34 mouse cellular contexts compared by ENCODE assay signal in genomic region chr11:3544409-3544808, GRCm38 (mm10). TPM values are rescaled to one million over a fixed set of nuclear protein-coding genes. Genes with fewer than 3 reads are reported as not detected.
DNase-seq lines count a peak whose midpoint lies in the region; ATAC-seq and TF ChIP-seq lines count a peak whose summit lies in the region.
"Had no signal": no experiment of that assay in that cellular context is flagged by ENCODE, and none has a peak within 500 bp of the region (broad histone marks: within the 10 kb centered on the region; RNA-seq: fewer than 3 reads in every experiment).

No protein-coding gene starts in this region.

- no peak overlapping the region for H3K27ac ChIP-seq in kidney, postnatal 0 days
- no peak overlapping the region for H3K27ac ChIP-seq in liver, postnatal 0 days (ENCODE audit: low read depth)
- no peak overlapping the region for H3K27ac ChIP-seq in liver, embryonic 11.5 days (ENCODE audit: low read depth, low read length)
- no peak overlapping the region for H3K27ac ChIP-seq in ES-E14 (ENCODE audit: insufficient read depth, low read depth, low read length, poor library complexity, severe bottlenecking)
- H3K27ac ChIP-seq in forebrain, embryonic 11.5 days (ENCODE audit: low read depth, low read length), result no peak overlapping the region
- H3K27ac ChIP-seq: embryonic facial prominence, embryonic 13.5 days; forebrain, embryonic 10.5 days; hindbrain, embryonic 12.5 days; hindbrain, postnatal 0 days; kidney, embryonic 15.5 days; liver, embryonic 13.5 days; macrophage; midbrain, embryonic 13.5 days; neural tube, embryonic 15.5 days had no signal

- peaks cover 2% of the 10 kb centered on the region; the same call in 1 of the 2 replicates for H3K4me1 ChIP-seq in kidney, postnatal 0 days (replicated peaks; ENCODE audit: insufficient read depth, low read length)
- peaks cover 11% of the 10 kb centered on the region for H3K4me1 ChIP-seq in liver, postnatal 0 days (ENCODE audit: insufficient read depth)
- H3K4me1 ChIP-seq in liver, embryonic 11.5 days (replicated peaks; ENCODE audit: control insufficient read depth, insufficient read depth, low read length), result no peaks in the 10 kb centered on the region
- peaks cover 93% of the 10 kb centered on the region for H3K4me1 ChIP-seq in E14TG2a.4 (replicated peaks; ENCODE audit: low read depth, low read length)
- peaks cover 12 to 39% of the 10 kb centered on the region in 2 experiments for H3K4me1 ChIP-seq in ES-E14 (ENCODE audit: control insufficient read depth in 2 of 2, insufficient read depth in 2 of 2, low read length in 2 of 2, poor library complexity in 1 of 2)
- H3K4me1 ChIP-seq in forebrain, embryonic 11.5 days (replicated peaks; ENCODE audit: control insufficient read depth, insufficient read depth, low read length), result peaks cover 3% of the 10 kb centered on the region; the same call in 1 of the 2 replicates

- TF ChIP-seq EP300 in liver, postnatal 0 days (IDR thresholded peaks at IDR 0.05; ENCODE audit: low read depth), result no peak

- H3K9me3 ChIP-seq in kidney, postnatal 0 days (replicated peaks; ENCODE audit: low read length), result no peaks in the 10 kb centered on the region
- H3K9me3 ChIP-seq in liver, postnatal 0 days (ENCODE audit: low read length), result peaks cover 4% of the 10 kb centered on the region
- no peaks in the 10 kb centered on the region for H3K9me3 ChIP-seq in liver, embryonic 11.5 days (ENCODE audit: control insufficient read depth, low read length)
- H3K9me3 ChIP-seq in E14TG2a.4 (ENCODE audit: low read length) (peaks cover 6% of the 10 kb centered on the region), ES-E14 (ENCODE audit: control insufficient read depth, insufficient read depth, low read depth, low read length) (no peaks in the 10 kb centered on the region)
- H3K9me3 ChIP-seq in forebrain, embryonic 11.5 days (ENCODE audit: control insufficient read depth, low read length), result peaks cover 4% of the 10 kb centered on the region; the same call in 1 of the 2 replicates
- H3K9me3 ChIP-seq: embryonic facial prominence, embryonic 13.5 days; midbrain, embryonic 13.5 days; neural tube, embryonic 15.5 days had no signal

- no peak for ATAC-seq in kidney, postnatal 0 days (replicated peaks; ENCODE audit: low FRiP score, low read depth)
- no peak for ATAC-seq in liver, postnatal 0 days
- ATAC-seq in liver, embryonic 11.5 days (replicated peaks; ENCODE audit: low FRiP score), result no peak
- no peak for ATAC-seq in forebrain, embryonic 11.5 days (replicated peaks; ENCODE audit: low FRiP score)
- ATAC-seq: CD4-positive, CD25-positive, alpha-beta regulatory T cell, adult 4 months; forebrain, embryonic 16.5 days; hindbrain, postnatal 0 days; midbrain, embryonic 13.5 days; Patski had no signal

- TF ChIP-seq CTCF in kidney, postnatal 0 days (IDR thresholded peaks at IDR 0.05; ENCODE audit: low read depth), result peak; percentile 38
- TF ChIP-seq CTCF in liver, postnatal 0 days (IDR thresholded peaks at IDR 0.05; ENCODE audit: low read depth), result peak; percentile 39
- peak; percentile 67 for TF ChIP-seq CTCF in E14TG2a.4 (conservative IDR thresholded peaks at IDR 0.05; ENCODE audit: low read length)

- no peak for DNase-seq in kidney, postnatal 0 days (ENCODE audit: low spot score)
- DNase-seq in kidney, adult 9 months, result no peak
- DNase-seq in liver, postnatal 0 days, result no peak
- no peak for DNase-seq in liver, embryonic 11.5 days (ENCODE audit: low spot score)
- DNase-seq in ES-E14 (ENCODE audit: low read depth, low spot score), result no peak
- no peak for DNase-seq in forebrain, embryonic 11.5 days (ENCODE audit: low spot score)
- DNase-seq in frontal cortex, postnatal 25 days (ENCODE audit: low spot score in 2 of 2), result no peak
- DNase-seq: adrenal gland, postnatal 25 days; cerebellum, adult 11-12 months; gastrocnemius, postnatal 14 days; kidney, adult 11 months; kidney, postnatal 36 days; liver, embryonic 13.5 days; right cerebral cortex, postnatal 25 days; spleen, adult 18-20 months; thymus, postnatal 4 days had no signal

- WGBS in kidney, postnatal 0 days, result 94% methylated on average over 5 of the region's 5 CpGs
- WGBS in liver, postnatal 0 days (ENCODE audit: insufficient replicate concordance), result 90% methylated on average over 5 of the region's 5 CpGs
- WGBS in liver, embryonic 11.5 days, result 92% methylated on average over 5 of the region's 5 CpGs
- 95% methylated on average over 5 of the region's 5 CpGs for WGBS in forebrain, embryonic 11.5 days

- H3K9ac ChIP-seq in kidney, postnatal 0 days (ENCODE audit: low read depth, low read length), result no peak overlapping the region
- no peak overlapping the region for H3K9ac ChIP-seq in liver, postnatal 0 days (replicated peaks)
- no peak overlapping the region for H3K9ac ChIP-seq in liver, embryonic 11.5 days (ENCODE audit: low read depth, low read length)
- H3K9ac ChIP-seq in ES-E14 (ENCODE audit: insufficient read depth, low read depth, low read length, poor library complexity, severe bottlenecking), result no peak overlapping the region
- no peak overlapping the region for H3K9ac ChIP-seq in forebrain, embryonic 11.5 days (ENCODE audit: low read length)
- H3K9ac ChIP-seq: embryonic facial prominence, embryonic 13.5 days; hindbrain, embryonic 12.5 days; kidney, embryonic 15.5 days; liver, embryonic 13.5 days; midbrain, embryonic 13.5 days; neural tube, embryonic 15.5 days had no signal

- H3K36me3 ChIP-seq in kidney, postnatal 0 days (ENCODE audit: insufficient read depth, low read length), result no peaks in the 10 kb centered on the region
- no peaks in the 10 kb centered on the region for H3K36me3 ChIP-seq in liver, postnatal 0 days (replicated peaks; ENCODE audit: insufficient read depth, low read length)
- H3K36me3 ChIP-seq in liver, embryonic 11.5 days (ENCODE audit: control insufficient read depth, insufficient read depth, low read length), result no peaks in the 10 kb centered on the region
- H3K36me3 ChIP-seq in E14TG2a.4 (ENCODE audit: insufficient read depth, low read length) (no peaks in the 10 kb centered on the region), ES-E14 (ENCODE audit: control insufficient read depth, insufficient read depth, low read length, poor library complexity, severe bottlenecking) (no peaks in the 10 kb centered on the region)
- no peaks in the 10 kb centered on the region for H3K36me3 ChIP-seq in forebrain, embryonic 11.5 days (ENCODE audit: control insufficient read depth, insufficient read depth, low read length)
- H3K36me3 ChIP-seq: embryonic facial prominence, embryonic 13.5 days; forebrain, embryonic 10.5 days; G1E; hindbrain, embryonic 12.5 days; kidney, embryonic 15.5 days; liver, embryonic 13.5 days; midbrain, embryonic 13.5 days; neural tube, embryonic 15.5 days had no signal

- no peak overlapping the region for H3K4me2 ChIP-seq in kidney, postnatal 0 days (ENCODE audit: low read length)
- H3K4me2 ChIP-seq in liver, postnatal 0 days (ENCODE audit: low read depth, low read length), result no peak overlapping the region
- H3K4me2 ChIP-seq in liver, embryonic 11.5 days, result no peak overlapping the region
- no peak overlapping the region for H3K4me2 ChIP-seq in forebrain, embryonic 11.5 days (ENCODE audit: low read depth, low read length, severe bottlenecking)
- H3K4me2 ChIP-seq: embryonic facial prominence, embryonic 13.5 days; heart, embryonic 11.5 days; hindbrain, embryonic 12.5 days; kidney, embryonic 15.5 days; liver, embryonic 13.5 days; midbrain, embryonic 13.5 days; neural tube, embryonic 15.5 days had no signal

- no peak overlapping the region for H3K4me3 ChIP-seq in kidney, postnatal 0 days (replicated peaks; ENCODE audit: low read depth, low read length)
- H3K4me3 ChIP-seq in liver, postnatal 0 days (ENCODE audit: low read depth, low read length), result no peak overlapping the region
- H3K4me3 ChIP-seq in liver, embryonic 11.5 days (ENCODE audit: low read depth, low read length), result no peak overlapping the region
- H3K4me3 ChIP-seq in E14TG2a.4 (replicated peaks; ENCODE audit: low read length) (no peak overlapping the region), ES-E14 (ENCODE audit: insufficient read depth in 1 of 2, low read depth in 1 of 2, low read length in 2 of 2, poor library complexity in 1 of 2, severe bottlenecking in 1 of 2) (no peak overlapping the region)
- no peak overlapping the region for H3K4me3 ChIP-seq in forebrain, embryonic 11.5 days (ENCODE audit: low read depth, low read length)
- H3K4me3 ChIP-seq: embryonic facial prominence, embryonic 13.5 days; forebrain, embryonic 10.5 days; hindbrain, embryonic 12.5 days; kidney, embryonic 15.5 days; liver, embryonic 13.5 days; midbrain, embryonic 13.5 days; neural tube, embryonic 15.5 days had no signal

- in situ Hi-C loops in ES-E14 (cut with MboI; ENCODE audit: low sequenced_read_pairs in 2 of 2, unreplicated experiment in 2 of 2), result no loop called here

- no peaks in the 10 kb centered on the region for H3K27me3 ChIP-seq in kidney, postnatal 0 days (ENCODE audit: insufficient read depth, low read length)
- H3K27me3 ChIP-seq in liver, postnatal 0 days (ENCODE audit: insufficient read depth, low read length), result no peaks in the 10 kb centered on the region
- H3K27me3 ChIP-seq in liver, embryonic 11.5 days (replicated peaks; ENCODE audit: control insufficient read depth, insufficient read depth, low read length), result no peaks in the 10 kb centered on the region
- H3K27me3 ChIP-seq in E14TG2a.4 (ENCODE audit: insufficient read depth, low read length), result peaks cover 7% of the 10 kb centered on the region; the same call in 1 of the 2 replicates
- H3K27me3 ChIP-seq in forebrain, embryonic 11.5 days (ENCODE audit: control insufficient read depth, insufficient read depth, low read length), result no peaks in the 10 kb centered on the region
- H3K27me3 ChIP-seq: embryonic facial prominence, embryonic 13.5 days; hindbrain, embryonic 12.5 days; kidney, embryonic 15.5 days; liver, embryonic 13.5 days; midbrain, embryonic 13.5 days; neural tube, embryonic 15.5 days; Patski had no signal

RNA-seq across cellular contexts. Expression of gene Smtn, which starts 4.0 kb away (rescaled TPM):
- polyA plus RNA-seq in kidney, postnatal 0 days (2015; fragmentation: Nextera tagmentation; extraction: Ambion mirVana), result 86.4 and 94.3 TPM in 2 replicates
- 8.4 and 8.9 TPM in 2 replicates for polyA plus RNA-seq in liver, postnatal 0 days (2015; fragmentation: Nextera tagmentation; extraction: Ambion mirVana)
- 27.0 and 29.3 TPM in 2 replicates for polyA plus RNA-seq in liver, embryonic 11.5 days (2014; fragmentation: Nextera tagmentation; extraction: Ambion mirVana)
- 17.3 and 19.0 TPM in 2 replicates for total RNA-seq in ES-E14 (2012; rRNA removed)
- polyA plus RNA-seq in forebrain, embryonic 11.5 days (2014; fragmentation: Nextera tagmentation; extraction: Ambion mirVana), result 43.8 and 44.3 TPM in 2 replicates
- total RNA-seq: G1E had no signal
- polyA plus RNA-seq: G1E had no signal

RNA-seq across cellular contexts. Expression of gene Selenom, which starts 29.9 kb away (rescaled TPM):
- polyA plus RNA-seq in kidney, postnatal 0 days (2015; fragmentation: Nextera tagmentation; extraction: Ambion mirVana), result 124 and 125 TPM in 2 replicates
- polyA plus RNA-seq in liver, postnatal 0 days (2015; fragmentation: Nextera tagmentation; extraction: Ambion mirVana), result 9.9 and 11.7 TPM in 2 replicates
- polyA plus RNA-seq in liver, embryonic 11.5 days (2014; fragmentation: Nextera tagmentation; extraction: Ambion mirVana), result 27.9 and 35.9 TPM in 2 replicates
- total RNA-seq in ES-E14 (2012; rRNA removed), result 43.8 and 50.3 TPM in 2 replicates
- polyA plus RNA-seq in forebrain, embryonic 11.5 days (2014; fragmentation: Nextera tagmentation; extraction: Ambion mirVana), result 47.3 and 54.1 TPM in 2 replicates
- total RNA-seq: G1E; megakaryocyte-erythroid progenitor cell, adult 5-6 weeks had no signal
- polyA plus RNA-seq: G1E had no signal

RNA-seq across cellular contexts. Expression of gene Inpp5j, which starts 39.8 kb away (rescaled TPM):
- 4.5 and 4.7 TPM in 2 replicates for polyA plus RNA-seq in kidney, postnatal 0 days (2015; fragmentation: Nextera tagmentation; extraction: Ambion mirVana)
- polyA plus RNA-seq in liver, postnatal 0 days (2015; fragmentation: Nextera tagmentation; extraction: Ambion mirVana), result 0.83 and 0.86 TPM in 2 replicates
- 0.45 and 0.52 TPM in 2 replicates for polyA plus RNA-seq in liver, embryonic 11.5 days (2014; fragmentation: Nextera tagmentation; extraction: Ambion mirVana)
- 0.09 TPM in 1 of 2 replicates, not detected in the other for total RNA-seq in ES-E14 (2012; rRNA removed)
- polyA plus RNA-seq in forebrain, embryonic 11.5 days (2014; fragmentation: Nextera tagmentation; extraction: Ambion mirVana), result 0.31 and 0.47 TPM in 2 replicates
- total RNA-seq: common myeloid progenitor, adult 5-6 weeks; megakaryocyte-erythroid progenitor cell, adult 5-6 weeks had no signal
- polyA plus RNA-seq: G1E had no signal

RNA-seq across cellular contexts. Expression of gene Pla2g3, which starts 56.3 kb away (rescaled TPM):
- 0.25 and 0.32 TPM in 2 replicates for polyA plus RNA-seq in kidney, postnatal 0 days (2015; fragmentation: Nextera tagmentation; extraction: Ambion mirVana)
- polyA plus RNA-seq in liver, postnatal 0 days (2015; fragmentation: Nextera tagmentation; extraction: Ambion mirVana), result 0.07 TPM in 1 of 2 replicates, not detected in the other
- polyA plus RNA-seq in liver, embryonic 11.5 days (2014; fragmentation: Nextera tagmentation; extraction: Ambion mirVana), result 0.27 TPM in 2 replicates
- total RNA-seq in ES-E14 (2012; rRNA removed), result 0.16 TPM in 1 of 2 replicates, not detected in the other
- 0.45 and 0.92 TPM in 2 replicates for polyA plus RNA-seq in forebrain, embryonic 11.5 days (2014; fragmentation: Nextera tagmentation; extraction: Ambion mirVana)
- total RNA-seq: common myeloid progenitor, adult 5-6 weeks; granulocyte monocyte progenitor cell, adult 5-6 weeks; heart, postnatal 36 days had no signal
- polyA plus RNA-seq: G1E, macrophage had no signal
